Mouse (Mus musculus) midbrain, embryonic 13.5 days (tissue): ENCODE results near the gene Dgki. TPM values are rescaled to one million over a fixed set of nuclear protein-coding genes. Genes with fewer than 3 reads are reported as not detected.
A peak's percentile ranks its signal among the peaks of the same experiment; 100 is the strongest.

ENCODE experiments used
- ATAC-seq: fragments of 200-750 bp; cut with Nextera tagmentation; 2 replicates; pipeline ENCODE4 v1.8.0; 2017; ENCODE audit warnings: mild to moderate bottlenecking, moderate TSS enrichment, moderate library complexity
- H3K27ac ChIP-seq: fragments of 300-500 bp; sonication (generic); 2 replicates; pipeline ENCODE4 v1.5.1; 2015; ENCODE audit warnings: inconsistent platforms, mild to moderate bottlenecking, moderate library complexity
- H3K27me3 ChIP-seq: fragments of 300-500 bp; sonication (generic); 2 replicates; pipeline ENCODE4 v1.6.1; 2015; ENCODE audit warnings: mild to moderate bottlenecking, inconsistent platforms
- H3K36me3 ChIP-seq: fragments of 300-500 bp; sonication (generic); 2 replicates; pipeline ENCODE4 v1.6.1; 2015; ENCODE audit warnings: mild to moderate bottlenecking, inconsistent platforms
- H3K4me1 ChIP-seq: fragments of 300-500 bp; sonication (generic); replicated peaks from 2 replicates; pipeline ENCODE4 v1.6.1; 2015; ENCODE audit warnings: inconsistent platforms
- H3K4me2 ChIP-seq: fragments of 300-500 bp; sonication (generic); replicated peaks from 2 replicates; pipeline ENCODE4 v1.6.1; 2015; ENCODE audit warnings: moderate library complexity, mild to moderate bottlenecking, inconsistent platforms
- H3K4me3 ChIP-seq: fragments of 300-500 bp; sonication (generic); replicated peaks from 2 replicates; pipeline ENCODE4 v1.5.1; 2015; ENCODE audit warnings: mild to moderate bottlenecking, inconsistent platforms
- H3K9ac ChIP-seq: fragments of 300-500 bp; sonication (generic); replicated peaks from 2 replicates; pipeline ENCODE4 v1.6.1; 2015; ENCODE audit warnings: mild to moderate bottlenecking, inconsistent platforms
- H3K9me3 ChIP-seq: fragments of 300-500 bp; sonication (generic); 2 replicates; pipeline ENCODE4 v1.6.1; 2016; ENCODE audit warnings: mild to moderate bottlenecking, inconsistent platforms
- WGBS: fragments of 180-500 bp; shearing (Covaris S2); methylation state at CpG from one replicate; pipeline ENCODE4 v1.1.7; 2015; 5-methylcytosine and 5-hydroxymethylcytosine counted together
- polyA plus RNA-seq: library from polyadenylated mRNA; unstranded; fragments of >200 nt; fragmentation: Nextera tagmentation; extraction: Ambion mirVana; gene quantifications from 2 replicates; pipeline ENCODE4 v1.2.1, GENCODE M21; 2015

Dgki gene
- polyA plus RNA-seq, 1 experiment from 2014 or later = 6.4 TPM

DNA sequence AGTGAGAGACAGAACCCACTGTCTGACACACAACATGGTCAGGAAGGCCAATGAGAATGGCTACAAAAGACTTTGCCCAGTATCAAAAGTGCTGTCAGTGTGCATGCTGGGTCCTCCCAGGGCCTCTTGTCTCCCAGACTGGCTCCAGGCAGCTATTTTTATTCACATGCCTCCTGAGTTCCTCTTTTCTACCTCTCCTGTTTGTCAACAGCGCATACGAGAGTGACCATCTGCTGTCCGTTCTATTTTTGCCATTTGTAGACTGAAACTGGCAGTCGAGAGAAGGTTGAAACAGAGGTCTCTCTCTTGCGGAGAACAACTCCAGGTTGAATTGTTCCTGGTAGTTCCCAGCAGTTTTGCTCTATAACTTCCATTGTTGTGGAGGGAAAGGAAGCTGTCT, 103.1 kb downstream of the Dgki start:
- Histone ChIP-seq H3K4me2 (no peak overlapping the region), H3K4me3 (no peak overlapping the region), H3K27ac (no peak overlapping the region), H3K36me3 (no peaks in the 10 kb centered on the region), H3K4me1 (0 out of 2 replicates have a peak, but pooled peaks cover 3% of the 10 kb centered on the region), H3K9me3 (no peaks in the 10 kb centered on the region), H3K9ac (no peak overlapping the region), H3K27me3 (no peaks in the 10 kb centered on the region)
- WGBS = 93% methylated on average over 5 of the region's 5 CpGs
- ATAC-seq = no peak

DNA sequence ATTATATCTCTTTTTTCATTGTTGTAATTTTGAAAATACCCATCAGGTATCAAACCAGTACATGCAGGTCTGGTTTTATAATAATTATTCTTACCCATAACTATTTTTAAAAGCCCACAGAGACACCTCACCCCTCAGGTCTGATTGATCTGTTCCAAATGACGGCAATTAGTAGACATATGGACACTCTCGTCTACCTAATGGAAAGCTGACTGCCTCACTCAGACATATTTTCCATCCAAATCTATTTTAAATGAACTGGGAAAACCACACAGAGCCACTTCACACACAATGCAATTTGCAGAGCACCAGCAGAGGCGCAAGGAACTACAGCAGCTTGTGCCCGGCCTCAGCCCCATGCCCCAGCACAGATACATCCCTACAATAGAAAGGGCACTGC, 104.2 kb downstream of the Dgki start:
- Histone ChIP-seq H3K4me1 (0 out of 2 replicates have a peak, but pooled peaks cover 3% of the 10 kb centered on the region), H3K27me3 (no peaks in the 10 kb centered on the region), H3K4me3 (no peak overlapping the region), H3K4me2 (no peak overlapping the region), H3K27ac (no peak overlapping the region), H3K36me3 (no peaks in the 10 kb centered on the region), H3K9ac (no peak overlapping the region), H3K9me3 (no peaks in the 10 kb centered on the region)
- no peak for ATAC-seq
- WGBS = 86% methylated on average over 4 of the region's 4 CpGs

DNA sequence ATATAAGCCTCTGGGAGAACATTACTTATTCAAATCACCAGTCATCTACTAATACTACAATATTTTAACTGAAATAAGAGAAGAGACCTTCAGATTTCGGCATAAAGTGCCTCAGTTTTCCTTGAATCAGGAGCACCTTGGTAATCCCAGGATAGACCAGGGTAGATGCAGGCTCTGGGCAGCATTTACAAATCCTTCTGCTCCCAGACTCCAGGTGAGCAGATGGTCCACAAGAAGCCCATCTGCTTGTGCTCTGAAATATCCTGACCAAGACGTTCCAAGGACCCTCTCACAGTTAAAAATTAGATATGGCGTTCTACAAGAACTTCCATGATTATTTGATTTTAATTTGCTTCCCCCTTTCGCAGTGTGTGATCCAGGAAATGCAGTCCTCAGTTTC, 118.0 kb downstream of the Dgki start:
- Histone ChIP-seq H3K9ac (no peak overlapping the region), H3K4me1 (0 out of 2 replicates have a peak, but pooled peaks cover 3% of the 10 kb centered on the region), H3K36me3 (no peaks in the 10 kb centered on the region), H3K9me3 (no peaks in the 10 kb centered on the region), H3K27ac (no peak overlapping the region), H3K4me3 (no peak overlapping the region), H3K27me3 (no peaks in the 10 kb centered on the region), H3K4me2 (no peak overlapping the region)
- ATAC-seq = no peak
- WGBS = 87% methylated on average over 4 of the region's 4 CpGs

DNA sequence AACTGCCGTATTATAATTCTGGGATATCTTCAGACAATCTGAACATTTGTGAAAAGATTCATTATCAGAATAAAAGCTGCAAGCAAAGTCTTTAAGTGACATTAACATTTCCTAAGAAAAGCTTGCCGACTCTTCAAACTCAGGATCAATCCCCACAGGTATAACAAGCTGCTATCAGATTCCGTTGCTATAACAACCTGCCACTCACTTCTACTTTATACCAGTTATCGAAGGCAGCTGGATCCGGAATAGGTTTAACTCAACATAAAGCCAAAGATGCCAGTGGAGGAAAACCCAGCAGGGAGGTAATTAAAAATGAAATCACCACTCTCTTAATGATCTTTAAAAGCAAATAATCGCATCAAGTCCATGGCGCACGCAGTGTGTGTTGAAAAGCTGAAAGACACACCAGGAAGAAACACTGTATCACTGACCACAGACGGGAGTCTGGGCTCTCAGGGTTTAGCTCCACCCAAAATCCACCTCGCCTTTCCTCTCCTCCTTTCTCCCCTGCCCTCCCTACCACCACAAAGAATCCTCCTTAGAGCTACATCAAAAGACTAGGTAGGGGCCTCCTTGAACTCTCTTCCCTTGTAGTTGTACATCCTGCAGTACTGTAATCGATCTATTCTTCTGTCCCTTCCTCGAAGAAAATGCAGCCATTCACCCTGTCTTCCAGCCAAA, 128.7 kb downstream of the Dgki start:
- peaks cover 5% of the 10 kb centered on the region; the same call in 1 of the 2 replicates for H3K9me3 ChIP-seq
- peaks cover 14% of the 10 kb centered on the region; the same call in 1 of the 2 replicates for H3K4me1 ChIP-seq
- H3K36me3 ChIP-seq = 0 out of 2 replicates have a peak, but pooled peaks cover 3% of the 10 kb centered on the region
- no peaks in the 10 kb centered on the region for H3K27me3 ChIP-seq
- ATAC-seq = peak; percentile 75
- 63% methylated on average over 12 of the region's 12 CpGs for WGBS
- H3K4me2 ChIP-seq = 0 out of 2 replicates have a peak overlapping the region, but pooled peaks have one; percentile 9
- H3K4me3 ChIP-seq = no peak overlapping the region
- peak overlapping the region; percentile 70 for H3K27ac ChIP-seq
- H3K9ac ChIP-seq = no peak overlapping the region

DNA sequence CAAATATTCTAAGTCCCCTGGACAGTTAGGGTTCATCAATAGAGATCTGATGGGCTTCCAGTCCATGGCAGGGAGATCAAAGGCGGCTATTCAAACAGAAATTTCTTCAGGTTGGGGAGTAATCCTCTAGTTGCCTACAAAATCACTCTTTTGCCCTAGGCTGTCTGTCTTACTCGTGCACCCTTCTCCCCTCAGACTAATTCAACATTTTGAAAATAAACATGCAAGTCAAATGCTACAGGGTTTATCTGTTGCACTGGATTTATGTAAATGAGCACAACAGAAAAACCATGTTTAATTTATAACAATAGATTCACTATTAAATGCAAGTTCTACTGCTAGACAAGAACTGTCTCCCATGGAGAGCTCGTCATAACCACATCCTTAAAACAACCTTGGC, 141.1 kb downstream of the Dgki start:
- Histone ChIP-seq H3K27me3 (no peaks in the 10 kb centered on the region), H3K4me1 (peaks cover 9% of the 10 kb centered on the region; the same call in 1 of the 2 replicates), H3K27ac (no peak overlapping the region), H3K4me2 (no peak overlapping the region), H3K9me3 (no peaks in the 10 kb centered on the region), H3K4me3 (no peak overlapping the region), H3K9ac (no peak overlapping the region), H3K36me3 (no peaks in the 10 kb centered on the region)
- 44% methylated on average over 3 of the region's 3 CpGs for WGBS
- ATAC-seq = no peak

DNA sequence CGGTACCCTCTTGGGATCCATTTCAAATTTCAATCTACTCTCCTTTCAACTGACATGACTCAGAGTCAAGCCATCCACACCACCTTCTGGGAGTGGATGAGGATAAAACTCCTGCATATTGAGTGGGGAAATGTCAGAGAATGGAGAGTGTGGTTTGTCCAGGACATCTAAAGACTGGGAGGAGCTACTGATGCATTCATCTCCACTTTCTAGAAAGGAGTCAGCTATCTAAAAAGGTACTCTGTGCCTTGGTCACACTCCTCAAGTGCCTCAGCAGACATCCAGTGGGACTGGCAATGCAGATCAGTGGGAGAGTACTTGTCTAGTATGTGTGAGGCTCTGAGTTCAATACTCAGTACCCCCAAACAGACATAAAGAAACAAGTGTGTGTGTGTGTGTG, 145.9 kb downstream of the Dgki start:
- Histone ChIP-seq H3K27ac (no peak overlapping the region), H3K9ac (no peak overlapping the region), H3K4me2 (no peak overlapping the region), H3K36me3 (no peaks in the 10 kb centered on the region), H3K9me3 (no peaks in the 10 kb centered on the region), H3K4me1 (peaks cover 5% of the 10 kb centered on the region; the same call in 1 of the 2 replicates), H3K27me3 (no peaks in the 10 kb centered on the region), H3K4me3 (no peak overlapping the region)
- no peak for ATAC-seq
- 89% methylated on average over 1 of the region's 1 CpGs for WGBS

DNA sequence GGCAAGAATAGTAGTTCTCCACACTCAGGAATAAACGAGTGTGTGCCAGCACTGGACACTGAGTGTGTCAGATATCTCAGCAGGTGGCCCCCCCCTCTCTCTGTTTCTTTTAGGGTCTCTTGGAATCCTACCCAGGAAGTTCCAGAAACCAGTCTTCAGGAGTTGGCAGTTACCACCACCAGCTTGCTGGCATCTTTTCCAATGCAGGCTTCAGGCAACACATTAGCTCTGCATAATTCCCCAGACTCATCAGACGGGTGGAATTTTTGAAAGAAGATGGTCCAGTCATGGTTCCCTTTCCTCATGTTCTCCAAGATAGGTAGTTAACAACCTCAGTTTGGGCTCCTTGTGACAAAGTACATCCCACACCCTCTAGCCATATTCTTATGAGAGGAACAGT, 149.5 kb downstream of the Dgki start:
- H3K9ac ChIP-seq = no peak overlapping the region

DNA sequence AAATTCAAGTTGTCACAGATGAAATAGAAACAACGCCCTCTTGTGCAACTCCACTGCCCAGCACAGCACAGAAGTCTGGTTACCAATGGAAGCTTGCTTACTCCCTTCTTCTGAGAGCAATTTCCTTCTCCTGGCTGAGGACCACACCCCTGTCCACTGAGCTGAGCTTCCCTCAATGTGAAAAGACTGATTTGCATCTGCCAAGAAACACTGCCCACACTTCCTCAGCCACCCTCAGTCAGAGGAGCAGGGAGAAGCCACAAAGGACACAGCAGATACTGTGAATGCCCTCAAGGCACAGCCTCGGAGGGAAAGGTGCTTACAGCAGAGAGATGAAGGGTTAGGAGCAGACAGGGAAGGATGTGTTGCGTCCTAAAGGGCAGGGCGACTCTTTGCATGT, 149.9 kb downstream of the Dgki start:
- Histone ChIP-seq H3K27ac (no peak overlapping the region), H3K4me3 (no peak overlapping the region), H3K9ac (no peak overlapping the region), H3K9me3 (no peaks in the 10 kb centered on the region), H3K4me1 (no peaks in the 10 kb centered on the region), H3K36me3 (no peaks in the 10 kb centered on the region), H3K4me2 (no peak overlapping the region), H3K27me3 (no peaks in the 10 kb centered on the region)
- no peak for ATAC-seq
- WGBS = 81% methylated on average over 4 of the region's 4 CpGs

More for the DNA sequence above, 149.5 kb downstream of the Dgki start:
- H3K4me1 ChIP-seq = no peaks in the 10 kb centered on the region
- no peak overlapping the region for H3K27ac ChIP-seq
- no peak for ATAC-seq
- WGBS = 76% methylated on average over 2 of the region's 2 CpGs
- no peaks in the 10 kb centered on the region for H3K9me3 ChIP-seq
- no peak overlapping the region for H3K4me2 ChIP-seq
- H3K27me3 ChIP-seq = no peaks in the 10 kb centered on the region
- H3K36me3 ChIP-seq = no peaks in the 10 kb centered on the region
- no peak overlapping the region for H3K4me3 ChIP-seq

DNA sequence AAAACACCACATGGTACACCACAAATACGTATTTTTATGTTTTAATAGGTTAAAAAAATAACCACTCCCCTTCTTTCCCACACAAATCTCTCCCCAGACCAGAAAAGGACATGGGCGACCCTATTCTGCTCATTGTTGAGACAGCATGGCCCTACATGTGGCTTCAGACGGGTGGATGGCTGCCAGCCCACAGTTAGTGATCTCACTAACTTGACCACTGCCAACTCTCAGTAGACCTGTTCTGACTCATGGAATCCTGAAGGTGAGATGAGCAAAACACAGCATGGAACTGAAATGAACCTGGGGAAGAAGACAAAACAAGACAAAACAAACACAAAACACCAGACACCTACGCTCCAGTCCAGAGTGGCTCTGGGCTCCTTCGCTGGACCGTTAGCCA, 150.8 kb downstream of the Dgki start:
- no peaks in the 10 kb centered on the region for H3K4me1 ChIP-seq
- H3K9me3 ChIP-seq = no peaks in the 10 kb centered on the region
- H3K36me3 ChIP-seq = no peaks in the 10 kb centered on the region
- 90% methylated on average over 6 of the region's 6 CpGs for WGBS
- H3K27ac ChIP-seq = no peak overlapping the region
- no peaks in the 10 kb centered on the region for H3K27me3 ChIP-seq
- no peak overlapping the region for H3K9ac ChIP-seq
- no peak for ATAC-seq
- H3K4me3 ChIP-seq = no peak overlapping the region
- H3K4me2 ChIP-seq = no peak overlapping the region

DNA sequence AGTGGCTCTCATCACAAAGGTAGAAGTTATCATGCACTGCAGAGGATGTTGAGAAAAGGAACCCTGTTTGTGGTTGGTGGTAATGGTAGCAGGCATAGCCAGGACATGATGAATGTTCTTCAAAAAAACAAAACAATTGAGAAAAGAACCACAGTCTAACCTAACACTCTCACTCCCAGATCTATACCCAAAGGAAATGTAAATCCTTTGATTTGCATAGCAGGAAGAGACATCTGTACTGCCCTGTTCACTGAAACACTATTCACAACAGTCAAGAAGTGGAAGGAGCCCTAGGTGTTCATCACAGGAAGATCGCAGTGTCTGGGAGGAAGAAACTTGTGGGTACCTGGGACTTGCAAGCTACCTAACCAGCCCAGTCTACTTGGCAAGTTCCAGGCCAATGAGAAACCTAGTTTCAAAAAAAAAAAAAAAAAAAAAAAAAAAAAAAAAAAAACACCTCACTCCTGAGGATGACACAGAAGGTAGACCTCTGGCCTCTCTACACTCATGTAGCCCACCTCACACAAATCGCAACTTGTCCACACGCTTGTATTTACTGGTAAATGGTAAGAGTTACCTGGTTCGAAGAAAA, 152.5 kb downstream of the Dgki start:
- no peaks in the 10 kb centered on the region for H3K9me3 ChIP-seq
- no peak overlapping the region for H3K4me2 ChIP-seq
- WGBS = 95% methylated on average over 4 of the region's 4 CpGs
- H3K4me1 ChIP-seq = peaks cover 11% of the 10 kb centered on the region
- no peak overlapping the region for H3K9ac ChIP-seq
- H3K4me3 ChIP-seq = no peak overlapping the region
- ATAC-seq = no peak
- no peak overlapping the region for H3K27ac ChIP-seq
- no peaks in the 10 kb centered on the region for H3K36me3 ChIP-seq
- no peaks in the 10 kb centered on the region for H3K27me3 ChIP-seq

DNA sequence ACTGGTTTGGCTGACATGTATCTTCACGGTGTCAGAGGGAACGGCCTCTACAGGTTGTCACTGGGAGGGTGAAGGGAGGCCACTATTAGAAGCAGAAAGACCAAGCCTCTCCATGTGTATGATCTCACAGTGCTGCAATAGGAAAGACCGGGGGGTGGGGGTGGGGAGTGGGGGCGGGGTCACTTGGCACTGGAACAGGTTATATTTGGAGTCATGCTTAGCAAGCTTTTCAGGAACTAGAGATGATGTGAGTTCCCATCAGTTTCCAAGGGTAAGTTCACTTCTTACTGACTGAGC, 156.2 kb downstream of the Dgki start:
- no peaks in the 10 kb centered on the region for H3K9me3 ChIP-seq
- WGBS = 78% methylated on average over 4 of the region's 4 CpGs
- H3K4me3 ChIP-seq = no peak overlapping the region
- H3K27ac ChIP-seq = no peak overlapping the region
- no peaks in the 10 kb centered on the region for H3K36me3 ChIP-seq
- H3K9ac ChIP-seq = no peak overlapping the region
- H3K4me2 ChIP-seq = no peak overlapping the region
- peaks cover 11% of the 10 kb centered on the region for H3K4me1 ChIP-seq
- no peak for ATAC-seq
- H3K27me3 ChIP-seq = no peaks in the 10 kb centered on the region

DNA sequence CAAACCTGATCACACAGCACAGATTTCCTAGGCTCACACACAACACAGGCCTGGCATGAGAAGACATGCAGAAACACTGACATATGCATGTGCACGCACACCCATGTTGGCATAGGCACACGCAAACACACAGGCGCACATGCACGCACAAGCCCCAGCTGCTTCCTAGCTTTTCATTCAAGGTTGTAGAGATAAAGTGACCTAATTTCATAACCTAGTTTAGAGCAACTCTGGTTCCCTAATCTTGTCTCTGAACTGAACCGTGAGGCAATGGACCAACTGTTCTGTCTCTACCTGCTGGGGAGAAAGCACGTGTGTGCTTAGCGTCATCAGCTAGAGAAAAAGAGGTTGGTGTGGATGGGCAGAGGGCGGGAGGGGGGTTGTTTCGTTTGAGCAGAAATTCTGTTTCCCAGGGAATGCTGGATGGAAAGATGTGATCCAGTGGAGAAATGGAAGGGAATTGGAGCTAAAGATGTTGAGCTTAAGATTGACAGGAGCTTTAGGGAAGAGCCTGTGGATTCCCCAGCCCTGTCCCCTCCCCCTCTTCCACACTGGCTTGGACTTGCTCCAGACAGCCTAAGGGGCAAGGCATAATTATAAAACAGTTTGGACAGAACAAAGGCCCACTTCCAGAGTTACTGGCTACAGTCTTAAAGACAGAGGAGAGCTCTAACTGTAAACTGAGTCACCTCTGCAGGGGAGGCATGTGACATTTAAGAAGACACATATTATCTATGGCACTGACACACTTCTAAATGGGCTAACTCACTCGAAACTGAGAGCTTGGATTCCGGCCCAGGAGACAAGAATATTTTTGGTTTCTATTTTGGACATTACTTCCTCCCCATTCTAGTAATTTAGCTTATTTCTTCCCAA, 156.8 kb downstream of the Dgki start:
- Histone ChIP-seq H3K4me1 (peaks cover 11% of the 10 kb centered on the region), H3K9ac (no peak overlapping the region), H3K27ac (no peak overlapping the region), H3K4me3 (no peak overlapping the region), H3K27me3 (no peaks in the 10 kb centered on the region), H3K9me3 (no peaks in the 10 kb centered on the region), H3K4me2 (no peak overlapping the region), H3K36me3 (no peaks in the 10 kb centered on the region)
- ATAC-seq = 0 out of 2 replicates have a peak, but pooled peaks have one; percentile 53
- WGBS = 87% methylated on average over 11 of the region's 11 CpGs
